Mouse (Mus musculus) erythroblast, embryonic 14.5 days (primary cell): ENCODE measurements around the gene Itpk1.

ENCODE experiments used
- GATA1 ChIP-seq: IDR thresholded peaks from 2 replicates; pipeline ENCODE4 v1.6.1; 2012; ENCODE audit warnings: low read length, inconsistent platforms, mixed read lengths
- TAL1 ChIP-seq: IDR thresholded peaks from 3 replicates; pipeline ENCODE4 v1.6.1; 2012; ENCODE audit warnings: low read length, inconsistent platforms, mixed read lengths

- no peak for TF ChIP-seq GATA1
- TF ChIP-seq TAL1 = no peak
Observed at GRCm38 (mm10) chr12:102714116-102714515, 9.4 kb upstream of the Itpk1 start.
